Mouse (Mus musculus): Measurements from ENCODE around the gene Xcl1.

GRCm38 (mm10) chr1:164905047-164905446 lies 30.3 kb downstream of the Xcl1 start:
- TF ChIP-seq CTCF (IDR thresholded peaks at IDR 0.05) (peak; percentile 80), POLR2A (IDR thresholded peaks at IDR 0.05; ENCODE audit: insufficient read depth, low read depth, low read length) (no peak)
